Mouse (Mus musculus): ENCODE results near the gene Dock3.

Dock3 gene

GRCm38 (mm10) chr9:107009841-107010240 is 221.9 kb downstream of the Dock3 start:
- no peak for DNase-seq (ENCODE audit: low spot score)

GRCm38 (mm10) chr9:107003187-107003586 is 228.5 kb downstream of the Dock3 start:
- no peak for DNase-seq (ENCODE audit: low spot score)

- DNase-seq (ENCODE audit: low spot score) = no peak
Observed at GRCm38 (mm10) chr9:106970742-106971141, 261.0 kb downstream of the Dock3 start.

- no peak for DNase-seq (ENCODE audit: low spot score)
Observed at GRCm38 (mm10) chr9:106958452-106958851, 273.3 kb downstream of the Dock3 start.

- no peak for DNase-seq (ENCODE audit: low spot score)
Observed at GRCm38 (mm10) chr9:106955486-106955885, 276.2 kb downstream of the Dock3 start.

- no peak for DNase-seq (ENCODE audit: low spot score)
Observed at GRCm38 (mm10) chr9:106934998-106935397, 296.7 kb downstream of the Dock3 start.

GRCm38 (mm10) chr9:106914878-106915277 is 316.8 kb downstream of the Dock3 start:
- no peak for DNase-seq (ENCODE audit: low spot score)

GRCm38 (mm10) chr9:106913759-106914158 is 317.9 kb downstream of the Dock3 start:
- DNase-seq (ENCODE audit: low spot score) = no peak

- no peak for DNase-seq (ENCODE audit: low spot score)
Observed at GRCm38 (mm10) chr9:106911624-106912023, 320.1 kb downstream of the Dock3 start.

- DNase-seq (ENCODE audit: low spot score) = no peak
Observed at GRCm38 (mm10) chr9:106908715-106909114, 323.0 kb downstream of the Dock3 start.

- DNase-seq (ENCODE audit: low spot score) = no peak
Observed at GRCm38 (mm10) chr9:106908174-106908573, 323.5 kb downstream of the Dock3 start.

- DNase-seq (ENCODE audit: low spot score) = no peak
Observed at GRCm38 (mm10) chr9:106906597-106906996, 325.1 kb downstream of the Dock3 start.

- DNase-seq (ENCODE audit: low spot score) = no peak
Observed at GRCm38 (mm10) chr9:106903791-106904134, 327.9 kb downstream of the Dock3 start.

- no peak for DNase-seq (ENCODE audit: low spot score)
Observed at GRCm38 (mm10) chr9:106903099-106903790, 328.5 kb downstream of the Dock3 start.

- DNase-seq (ENCODE audit: low spot score) = no peak
Observed at GRCm38 (mm10) chr9:106901596-106901995, 330.1 kb downstream of the Dock3 start.

- no peak for DNase-seq (ENCODE audit: low spot score)
Observed at GRCm38 (mm10) chr9:106898901-106899300, 332.8 kb downstream of the Dock3 start.

- DNase-seq (ENCODE audit: low spot score) = no peak
Observed at GRCm38 (mm10) chr9:106893327-106893726, 338.4 kb downstream of the Dock3 start.

GRCm38 (mm10) chr9:106892552-106892875 is 339.2 kb downstream of the Dock3 start:
- DNase-seq (ENCODE audit: low spot score) = no peak

- peak; percentile 87 for DNase-seq (ENCODE audit: low spot score)
Observed at GRCm38 (mm10) chr9:106891829-106892551, 339.7 kb downstream of the Dock3 start, which contains the start of gene Manf. Manf (minus strand) TSS chr9:106891979.

GRCm38 (mm10) chr9:106891341-106891741 is 340.4 kb downstream of the Dock3 start:
- DNase-seq (ENCODE audit: low spot score) = no peak

GRCm38 (mm10) chr9:106890496-106891240 is 341.0 kb downstream of the Dock3 start:
- DNase-seq (ENCODE audit: low spot score) = no peak

GRCm38 (mm10) chr9:106889321-106889720 is 342.4 kb downstream of the Dock3 start:
- DNase-seq (ENCODE audit: low spot score) = no peak

GRCm38 (mm10) chr9:106888346-106888745 is 343.4 kb downstream of the Dock3 start:
- no peak for DNase-seq (ENCODE audit: low spot score)
